Mouse (Mus musculus): ENCODE data around the gene Tro. TPM values are rescaled to one million over a fixed set of nuclear protein-coding genes. Genes with fewer than 3 reads are reported as not detected.

Gene Tro
- polyA plus RNA-seq, 1 experiment from 2014 or later = 23.5 TPM

Other genes with a start within 250 kb of the Tro start
- 15.4 and 18.3 TPM in 2 replicates for gene Tmem29, start 198.4 kb downstream of the Tro start, polyA plus RNA-seq (2014; fragmentation: Nextera tagmentation; extraction: Ambion mirVana)
- 82.3 and 159 TPM in 2 replicates for gene Alas2, start 110.2 kb downstream of the Tro start, polyA plus RNA-seq (2014; fragmentation: Nextera tagmentation; extraction: Ambion mirVana)
- gene Pfkfb1, start 69.4 kb downstream of the Tro start, polyA plus RNA-seq (2014; fragmentation: Nextera tagmentation; extraction: Ambion mirVana) = 5.1 and 5.8 TPM in 2 replicates
- gene Apex2, start 67.7 kb downstream of the Tro start, polyA plus RNA-seq (2014; fragmentation: Nextera tagmentation; extraction: Ambion mirVana) = 11.7 and 12.3 TPM in 2 replicates
- 590 and 670 TPM in 2 replicates for gene Maged2, start 156.8 kb upstream of the Tro start, polyA plus RNA-seq (2014; fragmentation: Nextera tagmentation; extraction: Ambion mirVana)

All from heart, embryonic 14.5 days (tissue).